Mouse (Mus musculus) naive thymus-derived CD4-positive, alpha-beta T cell, adult 5 months (primary cell): ENCODE results near the gene Klhl15. TPM values are rescaled to one million over a fixed set of nuclear protein-coding genes. Genes with fewer than 3 reads are reported as not detected.

ENCODE experiments used
- polyA plus RNA-seq: library from polyadenylated mRNA; unstranded; fragments of 100-300 nt; shearing (Covaris generic); gene quantifications from one replicate; pipeline ENCODE4 v1.2.1, GENCODE M21; 2017

The Klhl15 gene
- 22.0 TPM for polyA plus RNA-seq

GRCm38 (mm10) chrX:94234532-94235189 is at the start of gene Klhl15:
Gene Klhl15 (plus strand): TSS chrX:94234599.

GRCm38 (mm10) chrX:94212597-94213321 is 21.6 kb upstream of the Klhl15 start, which contains the start of gene Eif2s3x:
Gene Eif2s3x (minus strand): TSS chrX:94212862.

Other genes starting within 250 kb of the Klhl15 start
- gene Zfx, start 110.9 kb upstream of the Klhl15 start, polyA plus RNA-seq: 50.0 TPM
- 50.0 TPM for gene Eif2s3x, start 21.7 kb upstream of the Klhl15 start, polyA plus RNA-seq
- gene Fam90a1b, start 132.2 kb downstream of the Klhl15 start, polyA plus RNA-seq: not detected
- 11.6 TPM for gene Apoo, start 132.5 kb downstream of the Klhl15 start, polyA plus RNA-seq